Mouse (Mus musculus) olfactory bulb, adult 2 months (tissue): ENCODE measurements at regions not wholly inside any gene's neighbourhood (a gene's known extent, or its start where the extent isn't known, plus 50 kb on each side); places are given as distances from the start of the nearest gene placed in this dataset.

Source experiments
- CTCF ChIP-seq: fragments of 200-500 bp; IDR thresholded peaks from 2 replicates; pipeline ENCODE4 v1.5.1; 2012; ENCODE audit warnings: low read depth, mild to moderate bottlenecking, low read length, moderate library complexity; ENCODE audit not compliant: insufficient read depth
- POLR2A ChIP-seq: fragments of 200-500 bp; IDR thresholded peaks from 2 replicates; pipeline ENCODE4 v1.6.1; 2012; ENCODE audit warnings: mild to moderate bottlenecking, low read depth, low read length, moderate library complexity; ENCODE audit not compliant: insufficient read depth

DNA sequence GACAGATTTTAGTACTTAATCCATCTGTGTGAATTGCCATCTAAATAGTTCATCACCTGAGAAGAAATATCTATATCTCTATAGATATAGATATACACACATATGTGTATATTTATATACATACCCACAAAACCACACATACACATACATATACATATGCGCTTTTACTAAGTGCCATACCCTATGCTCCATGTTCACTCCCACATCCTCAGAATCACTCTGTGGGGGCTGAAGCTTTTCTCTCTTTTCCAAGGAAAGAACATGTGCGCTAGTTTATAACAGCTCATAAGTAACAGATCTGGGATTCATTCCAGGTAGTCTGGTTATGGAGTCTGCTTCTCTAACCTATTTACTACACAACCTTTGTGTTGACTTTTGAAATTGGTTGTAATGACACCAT lies 471.4 kb downstream of the Tmem161b start:
- TF ChIP-seq CTCF: no peak
- no peak for TF ChIP-seq POLR2A
